Mouse (Mus musculus) liver, embryonic 15.5 days (tissue): ENCODE measurements around the gene Tmem233. TPM values are rescaled to one million over a fixed set of nuclear protein-coding genes. Genes with fewer than 3 reads are reported as not detected.

Source experiments
- ATAC-seq: fragments of 200-750 bp; cut with Nextera tagmentation; 2 replicates; pipeline ENCODE4 v1.8.0; 2017; ENCODE audit warnings: moderate number of reproducible peaks, mild to moderate bottlenecking, moderate library complexity; ENCODE audit not compliant: insufficient read depth
- H3K27ac ChIP-seq: fragments of 300-500 bp; sonication (generic); replicated peaks from 2 replicates; pipeline ENCODE4 v1.5.1; 2015; ENCODE audit warnings: mild to moderate bottlenecking, inconsistent platforms
- H3K27me3 ChIP-seq: fragments of 300-500 bp; sonication (generic); 2 replicates; pipeline ENCODE4 v1.6.1; 2015; ENCODE audit warnings: mild to moderate bottlenecking, inconsistent platforms
- H3K36me3 ChIP-seq: fragments of 300-500 bp; sonication (generic); replicated peaks from 2 replicates; pipeline ENCODE4 v1.6.1; 2015; ENCODE audit warnings: moderate library complexity, mild to moderate bottlenecking, inconsistent platforms
- H3K4me1 ChIP-seq: fragments of 300-500 bp; sonication (generic); replicated peaks from 2 replicates; pipeline ENCODE4 v1.6.1; 2015; ENCODE audit warnings: inconsistent platforms
- H3K4me2 ChIP-seq: fragments of 300-500 bp; sonication (generic); 2 replicates; pipeline ENCODE4 v1.6.1; 2015; ENCODE audit warnings: moderate library complexity, mild to moderate bottlenecking, inconsistent platforms
- H3K4me3 ChIP-seq: fragments of 300-500 bp; sonication (generic); replicated peaks from 2 replicates; pipeline ENCODE4 v1.5.1; 2015; ENCODE audit warnings: mild to moderate bottlenecking, inconsistent platforms
- H3K9ac ChIP-seq: fragments of 300-500 bp; sonication (generic); 2 replicates; pipeline ENCODE4 v1.6.1; 2015; ENCODE audit warnings: moderate library complexity, mild to moderate bottlenecking, inconsistent platforms
- H3K9me3 ChIP-seq: fragments of 300-500 bp; sonication (generic); replicated peaks from 2 replicates; pipeline ENCODE4 v1.6.1; 2016; ENCODE audit warnings: inconsistent platforms
- WGBS: fragments of 180-500 bp; shearing (Covaris S2); methylation state at CpG from one replicate; pipeline ENCODE4 v1.1.7; 2015; ENCODE audit warnings: mixed read lengths; ENCODE audit not compliant: insufficient replicate concordance; 5-methylcytosine and 5-hydroxymethylcytosine counted together
- polyA plus RNA-seq: library from polyadenylated mRNA; unstranded; fragments of >200 nt; fragmentation: Nextera tagmentation; extraction: Ambion mirVana; gene quantifications from 2 replicates; pipeline ENCODE4 v1.2.1, GENCODE M21; 2015

Tmem233 gene
- polyA plus RNA-seq, 1 experiment from 2014 or later = not detected

GRCm38 (mm10) chr5:116018196-116018595, 64.8 kb downstream of the Tmem233 start:
- Histone ChIP-seq H3K4me3 (no peak overlapping the region), H3K4me1 (peaks cover 70% of the 10 kb centered on the region), H3K36me3 (peaks cover 93% of the 10 kb centered on the region), H3K27me3 (no peaks in the 10 kb centered on the region), H3K4me2 (no peak overlapping the region), H3K27ac (peak overlapping the region; percentile 98; the same call in 1 of the 2 replicates), H3K9ac (no peak overlapping the region), H3K9me3 (no peaks in the 10 kb centered on the region)
- 86% methylated on average over 9 of the region's 9 CpGs for WGBS
- ATAC-seq = no peak

DNA sequence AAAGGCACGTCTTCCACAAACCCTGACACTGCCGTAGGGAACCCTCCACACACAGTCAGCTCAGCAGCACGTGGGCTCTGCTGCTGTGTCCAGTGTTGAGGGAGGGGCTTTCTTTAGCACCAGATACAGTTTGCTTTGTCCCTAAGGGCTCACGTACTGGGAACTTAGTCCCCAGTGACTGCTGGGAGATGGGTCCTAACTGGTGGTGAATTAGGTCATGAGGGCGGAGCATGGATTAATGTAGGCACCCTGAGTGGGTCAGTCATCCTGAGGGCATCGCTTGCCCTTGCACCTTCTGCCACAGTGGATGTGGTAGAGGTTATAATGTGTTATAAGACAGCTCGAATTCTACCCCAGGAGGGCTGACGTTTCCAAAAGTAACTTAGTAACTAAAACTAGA, 65.7 kb downstream of the Tmem233 start:
- H3K27me3 ChIP-seq = no peaks in the 10 kb centered on the region
- no peak overlapping the region for H3K27ac ChIP-seq
- H3K4me3 ChIP-seq = no peak overlapping the region
- no peak overlapping the region for H3K4me2 ChIP-seq
- ATAC-seq = no peak
- no peaks in the 10 kb centered on the region for H3K9me3 ChIP-seq
- H3K9ac ChIP-seq = no peak overlapping the region
- H3K4me1 ChIP-seq = peaks cover 68% of the 10 kb centered on the region
- WGBS = 88% methylated on average over 8 of the region's 8 CpGs
- peaks cover 100% of the 10 kb centered on the region for H3K36me3 ChIP-seq

- Histone ChIP-seq H3K27me3 (no peaks in the 10 kb centered on the region), H3K36me3 (peaks cover 91% of the 10 kb centered on the region), H3K4me2 (no peak overlapping the region), H3K4me3 (no peak overlapping the region), H3K9me3 (no peaks in the 10 kb centered on the region), H3K4me1 (peaks cover 59% of the 10 kb centered on the region), H3K27ac (no peak overlapping the region), H3K9ac (no peak overlapping the region)
- ATAC-seq = no peak
- 81% methylated on average over 5 of the region's 5 CpGs for WGBS
Observed at GRCm38 (mm10) chr5:116016542-116016941, 66.5 kb downstream of the Tmem233 start.

GRCm38 (mm10) chr5:116014237-116014636, 68.8 kb downstream of the Tmem233 start:
- no peaks in the 10 kb centered on the region for H3K27me3 ChIP-seq
- H3K4me2 ChIP-seq = no peak overlapping the region
- no peak overlapping the region for H3K27ac ChIP-seq
- H3K4me1 ChIP-seq = peaks cover 52% of the 10 kb centered on the region
- H3K9ac ChIP-seq = no peak overlapping the region
- peaks cover 69% of the 10 kb centered on the region for H3K36me3 ChIP-seq
- WGBS = 86% methylated on average over 11 of the region's 11 CpGs
- no peaks in the 10 kb centered on the region for H3K9me3 ChIP-seq
- ATAC-seq = no peak
- no peak overlapping the region for H3K4me3 ChIP-seq

- no peak overlapping the region for H3K9ac ChIP-seq
- peaks cover 69% of the 10 kb centered on the region for H3K36me3 ChIP-seq
- H3K4me3 ChIP-seq = no peak overlapping the region
- no peak for ATAC-seq
- H3K27ac ChIP-seq = no peak overlapping the region
- H3K9me3 ChIP-seq = no peaks in the 10 kb centered on the region
- no peaks in the 10 kb centered on the region for H3K27me3 ChIP-seq
- peaks cover 52% of the 10 kb centered on the region for H3K4me1 ChIP-seq
- WGBS = 79% methylated on average over 8 of the region's 8 CpGs
- H3K4me2 ChIP-seq = no peak overlapping the region
Observed at GRCm38 (mm10) chr5:116013821-116014220, 69.2 kb downstream of the Tmem233 start.

DNA sequence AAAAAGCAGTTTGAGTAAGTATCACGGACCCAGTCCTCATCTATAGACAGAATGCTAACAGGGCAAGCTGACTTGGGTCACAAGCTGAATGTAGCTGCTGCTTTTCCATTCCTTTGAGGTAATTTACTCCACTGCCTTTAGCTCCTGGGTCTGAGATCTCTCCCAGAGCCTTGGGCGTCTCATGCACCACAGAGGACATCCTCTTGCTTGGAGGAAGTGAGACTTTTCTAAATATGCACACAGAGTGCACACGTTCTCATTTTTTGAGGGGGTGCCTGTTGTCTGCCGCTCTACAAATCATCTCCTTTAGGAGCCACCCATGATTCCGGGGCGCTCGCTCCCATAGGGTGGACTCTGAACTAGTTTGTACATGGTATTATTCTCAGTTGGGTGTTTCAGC, 70.5 kb downstream of the Tmem233 start:
- Histone ChIP-seq H3K9ac (no peak overlapping the region), H3K36me3 (peaks cover 67% of the 10 kb centered on the region), H3K9me3 (no peaks in the 10 kb centered on the region), H3K4me2 (no peak overlapping the region), H3K27me3 (no peaks in the 10 kb centered on the region), H3K4me3 (no peak overlapping the region), H3K4me1 (peaks cover 49% of the 10 kb centered on the region), H3K27ac (no peak overlapping the region)
- WGBS = 68% methylated on average over 7 of the region's 7 CpGs
- ATAC-seq = no peak

GRCm38 (mm10) chr5:116011700-116012099, 71.3 kb downstream of the Tmem233 start:
- Histone ChIP-seq H3K9ac (no peak overlapping the region), H3K4me3 (no peak overlapping the region), H3K27ac (no peak overlapping the region), H3K27me3 (no peaks in the 10 kb centered on the region), H3K4me2 (no peak overlapping the region), H3K4me1 (peaks cover 46% of the 10 kb centered on the region), H3K9me3 (no peaks in the 10 kb centered on the region), H3K36me3 (peaks cover 67% of the 10 kb centered on the region)
- no peak for ATAC-seq
- WGBS = 64% methylated on average over 7 of the region's 7 CpGs

- no peak overlapping the region for H3K4me3 ChIP-seq
- no peak overlapping the region for H3K4me2 ChIP-seq
- H3K9me3 ChIP-seq = no peaks in the 10 kb centered on the region
- H3K36me3 ChIP-seq = peaks cover 67% of the 10 kb centered on the region
- no peak; the same call in 1 of the 2 replicates for ATAC-seq
- H3K27me3 ChIP-seq = no peaks in the 10 kb centered on the region
- H3K27ac ChIP-seq = no peak overlapping the region; the same call in 1 of the 2 replicates
- WGBS = 60% methylated on average over 2 of the region's 2 CpGs
- peaks cover 46% of the 10 kb centered on the region for H3K4me1 ChIP-seq
- H3K9ac ChIP-seq = no peak overlapping the region
Observed at GRCm38 (mm10) chr5:116009884-116010627, 73.0 kb downstream of the Tmem233 start.

- peaks cover 43% of the 10 kb centered on the region for H3K4me1 ChIP-seq
- H3K9me3 ChIP-seq = no peaks in the 10 kb centered on the region
- no peaks in the 10 kb centered on the region for H3K27me3 ChIP-seq
- H3K4me3 ChIP-seq = no peak overlapping the region
- peaks cover 67% of the 10 kb centered on the region for H3K36me3 ChIP-seq
- 78% methylated on average over 15 of the region's 15 CpGs for WGBS
- no peak overlapping the region; the same call in 1 of the 2 replicates for H3K27ac ChIP-seq
- no peak for ATAC-seq
- H3K4me2 ChIP-seq = no peak overlapping the region
- H3K9ac ChIP-seq = no peak overlapping the region
Observed at GRCm38 (mm10) chr5:116009091-116009851, 73.8 kb downstream of the Tmem233 start.

DNA sequence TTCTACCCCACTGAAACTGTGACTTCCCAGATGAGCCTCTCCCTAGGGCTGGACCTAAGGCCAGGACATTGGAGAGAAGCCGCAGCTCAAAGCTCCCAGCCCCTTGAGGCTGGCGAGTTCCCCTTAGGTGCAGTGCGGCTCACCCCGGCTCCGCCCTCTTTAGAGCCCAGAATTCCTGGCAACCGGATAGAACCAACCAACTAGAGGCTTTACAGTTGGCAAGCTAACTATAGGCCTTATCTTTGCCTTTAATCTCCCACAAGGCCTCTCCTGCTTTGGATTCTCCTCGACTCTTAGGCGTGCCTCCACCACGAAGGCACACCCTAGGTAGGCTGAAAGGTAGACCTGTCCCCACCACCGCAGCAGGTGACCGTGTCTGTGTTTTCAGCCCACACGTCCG, 75.3 kb downstream of the Tmem233 start:
- no peak for ATAC-seq

DNA sequence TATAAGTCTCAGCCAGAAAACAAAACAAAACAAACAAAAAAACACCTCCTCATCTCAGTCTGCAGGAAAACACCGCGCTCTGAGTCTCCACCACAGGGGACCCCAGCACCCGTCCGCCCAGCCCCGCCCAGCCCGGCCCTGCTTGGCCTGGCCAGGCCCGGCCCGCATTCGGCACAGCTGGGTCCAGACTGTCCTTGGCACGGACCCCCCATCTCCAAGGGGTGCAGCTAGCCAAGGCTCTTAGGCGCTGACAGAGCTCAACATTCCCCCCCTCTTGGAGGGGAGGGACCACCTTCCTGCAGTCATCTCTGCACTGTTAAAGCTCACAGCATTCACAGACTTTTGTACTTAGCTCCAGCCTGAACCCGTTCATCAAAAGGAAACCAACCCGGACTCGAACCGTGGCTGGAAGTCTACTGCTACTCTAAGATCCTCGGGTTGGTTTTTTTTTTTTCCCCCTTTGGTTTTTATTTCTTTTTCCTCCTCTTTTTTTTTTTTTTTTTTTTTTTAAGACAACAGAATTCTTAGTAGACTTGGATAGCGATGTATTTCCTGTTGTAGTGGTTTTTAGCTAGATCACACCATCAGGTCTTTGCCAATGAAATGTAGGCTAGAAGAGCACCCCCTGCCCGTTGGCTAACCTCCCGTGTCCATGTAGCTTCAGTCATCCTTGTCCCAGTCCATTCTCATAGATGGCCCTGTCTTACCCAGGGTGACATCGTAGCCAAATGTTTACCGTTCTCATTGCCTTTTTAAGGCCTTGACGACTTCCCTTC, 76.5 kb downstream of the Tmem233 start:
- WGBS = 83% methylated on average over 22 of the region's 22 CpGs
- H3K27me3 ChIP-seq = no peaks in the 10 kb centered on the region
- no peak overlapping the region for H3K4me3 ChIP-seq
- H3K4me1 ChIP-seq = peaks cover 29% of the 10 kb centered on the region
- no peak overlapping the region for H3K9ac ChIP-seq
- H3K36me3 ChIP-seq = peaks cover 74% of the 10 kb centered on the region
- H3K9me3 ChIP-seq = no peaks in the 10 kb centered on the region
- ATAC-seq = no peak
- H3K4me2 ChIP-seq = no peak overlapping the region
- H3K27ac ChIP-seq = no peak overlapping the region

More for the DNA sequence above, 75.3 kb downstream of the Tmem233 start:
- H3K4me2 ChIP-seq = no peak overlapping the region
- H3K27ac ChIP-seq = no peak overlapping the region
- H3K4me1 ChIP-seq = peaks cover 30% of the 10 kb centered on the region
- WGBS = 69% methylated on average over 13 of the region's 13 CpGs
- no peak overlapping the region for H3K9ac ChIP-seq
- H3K9me3 ChIP-seq = no peaks in the 10 kb centered on the region
- peaks cover 66% of the 10 kb centered on the region for H3K36me3 ChIP-seq
- no peaks in the 10 kb centered on the region for H3K27me3 ChIP-seq
- H3K4me3 ChIP-seq = no peak overlapping the region
